Mouse (Mus musculus): ENCODE data around the gene Arhgap10. TPM values are rescaled to one million over a fixed set of nuclear protein-coding genes. Genes with fewer than 3 reads are reported as not detected.

Arhgap10 gene
- polyA plus RNA-seq, 1 experiment from 2014 or later: 28.9 TPM

GRCm38 (mm10) chr8:77406846-77407245, 110.9 kb downstream of the Arhgap10 start:
- Histone ChIP-seq H3K4me1 (ENCODE audit: control insufficient read depth, insufficient read depth, low read length) (no peaks in the 10 kb centered on the region), H3K36me3 (ENCODE audit: control insufficient read depth, insufficient read depth, low read length) (0 out of 2 replicates have a peak, but pooled peaks cover 4% of the 10 kb centered on the region), H3K4me3 (ENCODE audit: low read length) (no peak overlapping the region), H3K4me2 (ENCODE audit: low read depth, low read length) (no peak overlapping the region), H3K9ac (ENCODE audit: low read depth, low read length) (no peak overlapping the region), H3K27me3 (replicated peaks; ENCODE audit: control insufficient read depth, insufficient read depth, low read length) (no peaks in the 10 kb centered on the region), H3K9me3 (ENCODE audit: control insufficient read depth, low read length) (no peaks in the 10 kb centered on the region), H3K27ac (ENCODE audit: low read length) (no peak overlapping the region)
- ATAC-seq: no peak
- 80% methylated on average over 13 of the region's 13 CpGs for WGBS

GRCm38 (mm10) chr8:77406444-77406843, 111.3 kb downstream of the Arhgap10 start:
- 85% methylated on average over 5 of the region's 5 CpGs for WGBS
- H3K36me3 ChIP-seq (ENCODE audit: control insufficient read depth, insufficient read depth, low read length): 0 out of 2 replicates have a peak, but pooled peaks cover 4% of the 10 kb centered on the region
- no peak overlapping the region for H3K27ac ChIP-seq (ENCODE audit: low read length)
- no peak overlapping the region for H3K4me2 ChIP-seq (ENCODE audit: low read depth, low read length)
- ATAC-seq: no peak
- H3K9ac ChIP-seq (ENCODE audit: low read depth, low read length): no peak overlapping the region
- H3K27me3 ChIP-seq (replicated peaks; ENCODE audit: control insufficient read depth, insufficient read depth, low read length): no peaks in the 10 kb centered on the region
- no peaks in the 10 kb centered on the region for H3K9me3 ChIP-seq (ENCODE audit: control insufficient read depth, low read length)
- no peak overlapping the region for H3K4me3 ChIP-seq (ENCODE audit: low read length)
- no peaks in the 10 kb centered on the region for H3K4me1 ChIP-seq (ENCODE audit: control insufficient read depth, insufficient read depth, low read length)

- ATAC-seq: no peak
- Histone ChIP-seq H3K9me3 (ENCODE audit: control insufficient read depth, low read length) (no peaks in the 10 kb centered on the region), H3K4me3 (ENCODE audit: low read length) (no peak overlapping the region), H3K9ac (ENCODE audit: low read depth, low read length) (0 out of 2 replicates have a peak overlapping the region, but pooled peaks have one; percentile 19), H3K4me2 (ENCODE audit: low read depth, low read length) (no peak overlapping the region), H3K27me3 (replicated peaks; ENCODE audit: control insufficient read depth, insufficient read depth, low read length) (no peaks in the 10 kb centered on the region), H3K36me3 (ENCODE audit: control insufficient read depth, insufficient read depth, low read length) (peaks cover 7% of the 10 kb centered on the region; the same call in 1 of the 2 replicates), H3K27ac (ENCODE audit: low read length) (no peak overlapping the region), H3K4me1 (ENCODE audit: control insufficient read depth, insufficient read depth, low read length) (no peaks in the 10 kb centered on the region)
- 73% methylated on average over 6 of the region's 6 CpGs for whole genome bisulfite sequencing
Measured at GRCm38 (mm10) chr8:77404017-77404416, 113.7 kb downstream of the Arhgap10 start.

- Histone ChIP-seq H3K4me1 (ENCODE audit: control insufficient read depth, insufficient read depth, low read length) (no peaks in the 10 kb centered on the region), H3K36me3 (ENCODE audit: control insufficient read depth, insufficient read depth, low read length) (peaks cover 17% of the 10 kb centered on the region), H3K4me3 (ENCODE audit: low read length) (no peak overlapping the region), H3K9ac (ENCODE audit: low read depth, low read length) (no peak overlapping the region), H3K27ac (ENCODE audit: low read length) (no peak overlapping the region), H3K9me3 (ENCODE audit: control insufficient read depth, low read length) (peaks cover 9% of the 10 kb centered on the region; the same call in 1 of the 2 replicates), H3K27me3 (replicated peaks; ENCODE audit: control insufficient read depth, insufficient read depth, low read length) (no peaks in the 10 kb centered on the region), H3K4me2 (ENCODE audit: low read depth, low read length) (no peak overlapping the region)
- WGBS: 96% methylated on average over 3 of the region's 3 CpGs
- ATAC-seq: no peak
Measured at GRCm38 (mm10) chr8:77401934-77402333, 115.8 kb downstream of the Arhgap10 start.

- no peak for ATAC-seq
- peaks cover 25% of the 10 kb centered on the region for H3K36me3 ChIP-seq (ENCODE audit: control insufficient read depth, insufficient read depth, low read length)
- 88% methylated on average over 5 of the region's 5 CpGs for WGBS
Measured at GRCm38 (mm10) chr8:77401140-77401539, 116.6 kb downstream of the Arhgap10 start.

GRCm38 (mm10) chr8:77384080-77384479, 133.7 kb downstream of the Arhgap10 start:
- Histone ChIP-seq H3K4me1 (ENCODE audit: control insufficient read depth, insufficient read depth, low read length) (no peaks in the 10 kb centered on the region), H3K4me3 (ENCODE audit: low read length) (no peak overlapping the region), H3K27ac (ENCODE audit: low read length) (no peak overlapping the region), H3K4me2 (ENCODE audit: low read depth, low read length) (no peak overlapping the region), H3K9ac (ENCODE audit: low read depth, low read length) (no peak overlapping the region), H3K9me3 (ENCODE audit: control insufficient read depth, low read length) (no peaks in the 10 kb centered on the region), H3K36me3 (ENCODE audit: control insufficient read depth, insufficient read depth, low read length) (peaks cover 4% of the 10 kb centered on the region; the same call in 1 of the 2 replicates), H3K27me3 (replicated peaks; ENCODE audit: control insufficient read depth, insufficient read depth, low read length) (no peaks in the 10 kb centered on the region)
- 95% methylated on average over 6 of the region's 6 CpGs for WGBS
- ATAC-seq: no peak

More at GRCm38 (mm10) chr8:77401140-77401539, 116.6 kb downstream of the Arhgap10 start:
- Histone ChIP-seq H3K4me3 (ENCODE audit: low read length) (no peak overlapping the region), H3K9me3 (ENCODE audit: control insufficient read depth, low read length) (peaks cover 13% of the 10 kb centered on the region; the same call in 1 of the 2 replicates), H3K27ac (ENCODE audit: low read length) (no peak overlapping the region), H3K27me3 (replicated peaks; ENCODE audit: control insufficient read depth, insufficient read depth, low read length) (no peaks in the 10 kb centered on the region), H3K9ac (ENCODE audit: low read depth, low read length) (no peak overlapping the region), H3K4me1 (ENCODE audit: control insufficient read depth, insufficient read depth, low read length) (no peaks in the 10 kb centered on the region), H3K4me2 (ENCODE audit: low read depth, low read length) (no peak overlapping the region)

- Histone ChIP-seq H3K4me3 (ENCODE audit: low read length) (no peak overlapping the region), H3K9me3 (ENCODE audit: control insufficient read depth, low read length) (no peaks in the 10 kb centered on the region), H3K36me3 (ENCODE audit: control insufficient read depth, insufficient read depth, low read length) (peaks cover 8% of the 10 kb centered on the region; the same call in 1 of the 2 replicates), H3K27me3 (replicated peaks; ENCODE audit: control insufficient read depth, insufficient read depth, low read length) (no peaks in the 10 kb centered on the region), H3K9ac (ENCODE audit: low read depth, low read length) (no peak overlapping the region), H3K4me2 (ENCODE audit: low read depth, low read length) (no peak overlapping the region), H3K4me1 (ENCODE audit: control insufficient read depth, insufficient read depth, low read length) (no peaks in the 10 kb centered on the region), H3K27ac (ENCODE audit: low read length) (no peak overlapping the region)
- 86% methylated on average over 8 of the region's 8 CpGs for WGBS
- ATAC-seq: no peak
Measured at GRCm38 (mm10) chr8:77383671-77384070, 134.1 kb downstream of the Arhgap10 start.

- no peak overlapping the region for H3K9ac ChIP-seq (ENCODE audit: low read depth, low read length)
- H3K4me3 ChIP-seq (ENCODE audit: low read length): no peak overlapping the region
- no peak for ATAC-seq
- no peaks in the 10 kb centered on the region for H3K9me3 ChIP-seq (ENCODE audit: control insufficient read depth, low read length)
- H3K4me2 ChIP-seq (ENCODE audit: low read depth, low read length): no peak overlapping the region
- peaks cover 9% of the 10 kb centered on the region; the same call in 1 of the 2 replicates for H3K36me3 ChIP-seq (ENCODE audit: control insufficient read depth, insufficient read depth, low read length)
- H3K4me1 ChIP-seq (ENCODE audit: control insufficient read depth, insufficient read depth, low read length): peaks cover 6% of the 10 kb centered on the region; the same call in 1 of the 2 replicates
- WGBS: 70% methylated on average over 6 of the region's 6 CpGs
- no peaks in the 10 kb centered on the region for H3K27me3 ChIP-seq (replicated peaks; ENCODE audit: control insufficient read depth, insufficient read depth, low read length)
- no peak overlapping the region for H3K27ac ChIP-seq (ENCODE audit: low read length)
Measured at GRCm38 (mm10) chr8:77380844-77381243, 136.9 kb downstream of the Arhgap10 start.

GRCm38 (mm10) chr8:77379300-77379699, 138.5 kb downstream of the Arhgap10 start:
- no peak overlapping the region for H3K4me3 ChIP-seq (ENCODE audit: low read length)
- WGBS: 69% methylated on average over 11 of the region's 11 CpGs
- H3K27me3 ChIP-seq (replicated peaks; ENCODE audit: control insufficient read depth, insufficient read depth, low read length): no peaks in the 10 kb centered on the region
- H3K4me2 ChIP-seq (ENCODE audit: low read depth, low read length): no peak overlapping the region
- peaks cover 9% of the 10 kb centered on the region; the same call in 1 of the 2 replicates for H3K36me3 ChIP-seq (ENCODE audit: control insufficient read depth, insufficient read depth, low read length)
- H3K9ac ChIP-seq (ENCODE audit: low read depth, low read length): no peak overlapping the region
- peaks cover 6% of the 10 kb centered on the region; the same call in 1 of the 2 replicates for H3K4me1 ChIP-seq (ENCODE audit: control insufficient read depth, insufficient read depth, low read length)
- 0 out of 2 replicates have a peak, but pooled peaks have one; percentile 18 for ATAC-seq
- no peak overlapping the region for H3K27ac ChIP-seq (ENCODE audit: low read length)
- H3K9me3 ChIP-seq (ENCODE audit: control insufficient read depth, low read length): no peaks in the 10 kb centered on the region

- H3K36me3 ChIP-seq (ENCODE audit: control insufficient read depth, insufficient read depth, low read length): peaks cover 9% of the 10 kb centered on the region; the same call in 1 of the 2 replicates
- no peak overlapping the region for H3K27ac ChIP-seq (ENCODE audit: low read length)
- no peak for ATAC-seq
- peaks cover 6% of the 10 kb centered on the region; the same call in 1 of the 2 replicates for H3K4me1 ChIP-seq (ENCODE audit: control insufficient read depth, insufficient read depth, low read length)
- H3K4me3 ChIP-seq (ENCODE audit: low read length): no peak overlapping the region
- WGBS: 30% methylated on average over 5 of the region's 5 CpGs
- no peaks in the 10 kb centered on the region for H3K27me3 ChIP-seq (replicated peaks; ENCODE audit: control insufficient read depth, insufficient read depth, low read length)
- no peak overlapping the region for H3K4me2 ChIP-seq (ENCODE audit: low read depth, low read length)
- H3K9me3 ChIP-seq (ENCODE audit: control insufficient read depth, low read length): no peaks in the 10 kb centered on the region
- H3K9ac ChIP-seq (ENCODE audit: low read depth, low read length): no peak overlapping the region
Measured at GRCm38 (mm10) chr8:77376451-77376853, 141.3 kb downstream of the Arhgap10 start.

All from intestine, embryonic 16.5 days (tissue).